Mouse (Mus musculus): ENCODE data around the gene Scaf8.
"Not testable (repeated sequence)": the region's sequence is repeated elsewhere in the genome, so short reads cannot be mapped to it uniquely, and the experiment has no call there.

Gene Scaf8

DNA sequence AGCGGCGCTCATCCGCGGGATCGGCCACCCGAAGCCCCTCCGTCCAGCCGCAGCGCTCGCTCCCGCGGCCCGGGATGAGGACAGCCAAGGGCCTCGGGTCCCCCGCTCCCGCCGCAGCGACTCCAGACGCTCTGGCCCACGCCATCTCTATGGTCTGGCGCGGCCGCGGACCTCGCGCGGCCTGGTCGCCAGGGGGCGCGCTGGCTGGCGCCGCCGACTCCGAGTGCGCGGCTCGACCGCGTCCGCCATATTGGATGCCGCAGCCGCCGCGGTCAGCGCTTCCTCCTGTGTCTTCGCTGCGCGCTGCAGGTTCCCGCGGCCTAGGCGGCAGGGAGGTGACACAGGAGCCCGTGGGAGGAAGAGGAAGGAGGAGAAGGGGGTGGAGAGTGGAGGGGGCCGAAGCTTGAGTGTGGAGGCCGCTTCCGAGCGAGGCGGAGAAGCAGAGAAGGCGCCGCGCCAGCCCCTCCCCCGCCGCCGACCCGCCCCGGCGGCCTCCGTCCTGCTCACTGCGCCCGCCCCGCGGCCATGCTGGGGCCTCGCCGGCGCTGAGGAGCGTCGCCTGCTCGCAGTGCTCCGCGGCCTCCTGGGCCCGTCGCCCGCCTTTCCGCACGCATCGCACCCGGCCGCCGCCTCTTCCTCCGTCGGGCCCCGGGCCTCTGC is at the start of gene Scaf8:
Gene Scaf8, plus strand, starts transcription at position 253 of the 660 bp plus-strand sequence.
- in situ Hi-C loops (cut with MboI; ENCODE audit: low sequenced_read_pairs) = no loop called here

DNA sequence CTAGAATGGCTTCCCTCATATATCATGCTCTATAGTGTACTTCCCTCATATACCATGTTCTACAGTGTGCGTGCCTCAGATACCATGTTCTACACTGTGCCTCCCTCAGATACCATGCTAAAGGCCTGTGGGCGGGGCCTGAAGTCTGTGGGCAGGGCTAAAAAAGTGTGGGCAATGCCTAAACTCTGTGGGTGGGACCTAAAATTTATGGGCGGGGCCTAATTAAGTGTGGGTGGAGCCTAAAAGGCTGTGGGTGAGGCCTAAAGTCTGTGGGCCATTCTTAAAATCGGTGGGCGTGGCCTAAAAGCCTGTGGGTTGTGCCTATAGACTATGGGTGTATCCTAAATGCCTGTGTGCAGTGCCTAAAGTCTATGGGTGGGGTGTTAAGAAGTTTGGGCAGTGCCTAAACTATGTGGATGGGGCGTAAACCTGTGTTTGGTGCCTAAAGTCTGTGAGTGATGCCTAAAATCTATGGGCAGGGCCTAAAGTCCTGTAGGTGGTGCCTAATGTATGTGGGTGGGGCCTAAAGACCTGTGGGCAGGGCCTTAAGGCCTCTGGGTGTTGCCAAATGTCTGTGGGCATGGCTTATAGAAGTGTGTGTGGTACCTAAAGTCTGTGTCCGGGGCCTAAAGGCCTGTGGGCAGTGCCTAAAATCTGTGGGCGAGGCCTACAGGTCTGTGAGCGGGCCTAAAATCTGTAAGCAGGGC is 39.5 kb upstream of the Scaf8 start:
- in situ Hi-C loops (cut with MboI; ENCODE audit: low sequenced_read_pairs) = no loop called here

DNA sequence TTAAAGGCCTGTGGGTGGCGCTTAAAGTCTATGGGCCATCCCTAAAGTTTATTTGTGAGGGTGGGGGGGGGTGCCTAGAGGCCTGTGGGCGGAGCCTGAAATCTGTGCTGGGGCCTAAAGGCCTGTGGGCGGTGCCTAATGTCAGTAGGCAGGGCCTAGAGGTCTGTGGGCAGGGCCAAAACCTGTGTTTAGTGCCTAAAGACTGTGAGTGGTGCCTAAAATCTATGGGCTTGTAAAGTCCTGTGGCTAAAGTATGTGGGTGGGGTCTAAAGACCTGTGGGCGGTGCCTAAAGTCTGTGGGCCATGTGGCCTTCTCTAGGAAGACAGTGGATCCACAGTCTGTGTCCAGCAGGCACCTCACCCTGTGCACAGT is 38.9 kb upstream of the Scaf8 start:
- in situ Hi-C loops (cut with MboI; ENCODE audit: low sequenced_read_pairs) = no loop called here

DNA sequence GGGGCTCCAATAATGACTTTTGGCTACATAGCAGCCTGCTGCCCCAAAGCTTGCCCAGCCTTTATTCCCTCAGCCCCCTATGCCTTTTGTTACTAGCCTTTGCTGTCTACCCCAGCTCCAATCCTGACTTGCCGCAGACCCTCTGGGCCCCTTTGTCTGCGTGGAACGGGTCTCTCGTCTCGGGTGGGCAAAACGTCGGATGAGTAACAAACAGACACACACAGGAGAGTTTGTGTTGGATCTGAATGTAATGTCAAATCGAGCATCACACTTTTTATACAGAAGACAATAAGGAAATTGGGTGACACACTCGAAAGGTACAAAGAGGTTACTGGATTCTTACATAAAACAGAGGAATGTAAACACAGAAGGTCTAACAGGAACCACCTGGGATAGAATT is 36.8 kb upstream of the Scaf8 start:
- in situ Hi-C loops (cut with MboI; ENCODE audit: low sequenced_read_pairs) = not testable (repeated sequence)

DNA sequence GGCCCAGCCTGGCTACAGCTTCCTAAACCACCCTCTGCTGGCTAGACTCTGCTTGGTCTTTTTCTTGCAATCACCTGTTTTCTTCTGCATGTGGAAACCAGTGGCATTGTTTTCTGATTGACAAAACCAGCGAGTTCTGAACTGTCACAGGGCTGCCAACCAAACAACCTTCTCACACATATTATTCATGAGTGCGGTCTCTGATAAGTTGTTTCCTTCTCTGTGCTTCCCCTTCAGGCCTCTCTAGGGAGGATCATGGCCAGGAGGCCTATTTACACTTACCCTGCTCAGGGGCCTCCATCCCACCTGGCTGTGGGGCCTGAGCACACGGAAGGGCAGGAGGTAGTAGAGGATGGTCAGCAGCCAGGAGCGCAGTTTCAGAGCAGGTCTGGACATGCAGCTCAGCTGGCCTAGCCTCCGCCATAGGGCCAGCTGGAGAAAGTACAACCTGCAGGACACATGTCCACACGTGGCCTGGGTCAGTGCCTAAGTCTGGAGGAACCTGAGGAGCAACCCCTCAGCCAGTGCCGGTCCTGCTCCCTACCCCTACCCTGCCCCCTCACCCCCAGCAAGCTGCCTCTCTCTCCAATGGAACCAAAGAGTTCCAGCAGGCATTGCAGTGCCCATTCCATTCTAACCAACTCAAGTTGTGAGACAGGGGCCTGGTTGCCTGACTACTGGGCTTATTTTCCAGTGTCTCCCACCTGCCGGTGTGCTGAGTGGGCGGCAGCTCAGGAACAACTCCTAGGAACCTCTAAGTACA is 34.0 kb upstream of the Scaf8 start:
- in situ Hi-C loops (cut with MboI; ENCODE audit: low sequenced_read_pairs) = not testable (repeated sequence)

DNA sequence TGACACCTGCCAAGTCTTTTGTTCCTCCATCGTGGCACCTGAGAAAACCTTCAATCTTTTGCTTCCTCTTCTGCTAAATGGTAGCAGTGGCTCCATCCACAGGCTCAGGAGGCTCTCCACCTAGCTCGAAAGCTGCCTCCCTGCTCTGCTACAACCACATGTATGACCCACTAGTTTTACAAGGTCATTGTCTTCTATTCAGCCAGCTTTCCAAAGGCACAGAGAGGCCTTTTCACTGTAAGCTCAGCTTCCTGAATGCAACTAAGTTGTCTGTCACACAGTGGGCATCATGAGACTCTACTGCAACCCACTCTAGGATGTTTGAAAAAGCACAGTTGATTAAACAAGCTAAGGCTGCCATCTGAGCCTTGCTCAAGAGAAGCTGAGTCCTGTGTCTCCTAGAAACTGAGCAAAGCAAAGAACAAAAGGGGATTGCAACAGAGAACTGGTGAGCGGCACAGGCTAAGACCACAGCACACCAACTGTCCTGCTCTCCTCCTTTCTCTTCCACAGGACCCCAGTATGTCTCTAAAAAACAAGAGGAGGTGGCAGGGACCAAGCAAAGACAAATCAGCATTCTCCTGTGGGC is 33.2 kb upstream of the Scaf8 start:
- in situ Hi-C loops (cut with MboI; ENCODE audit: low sequenced_read_pairs) = not testable (repeated sequence)

DNA sequence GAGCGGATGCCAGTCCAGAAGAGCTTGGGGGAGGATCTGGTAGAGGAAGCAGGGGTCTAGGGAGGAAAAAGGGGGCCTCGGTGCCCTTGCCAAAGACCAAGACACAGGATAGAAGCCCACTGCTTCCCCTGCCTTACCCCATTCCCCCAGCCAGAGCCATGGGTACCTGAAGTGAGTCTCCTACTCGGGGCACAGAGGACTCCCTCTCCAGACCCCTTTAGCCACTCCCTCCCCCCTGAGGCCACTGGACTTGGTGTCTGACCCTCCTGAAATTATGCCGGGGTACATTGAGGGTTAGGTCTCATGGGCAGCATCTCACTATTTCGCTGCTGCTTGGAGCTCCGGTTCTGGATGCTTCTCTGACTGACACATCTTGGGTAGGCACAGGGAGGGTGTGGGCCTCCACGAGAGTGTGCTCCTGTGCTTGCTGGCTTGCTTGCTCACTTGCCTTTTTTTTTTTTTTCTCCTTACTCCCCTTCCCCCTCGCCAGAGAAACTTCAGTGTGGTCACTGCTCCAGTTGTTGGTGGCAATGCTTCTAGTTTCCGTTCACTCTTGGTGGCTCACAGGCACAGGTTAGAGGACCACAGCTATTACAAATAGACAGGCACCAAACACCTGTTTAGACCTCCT is 32.5 kb upstream of the Scaf8 start:
- in situ Hi-C loops (cut with MboI; ENCODE audit: low sequenced_read_pairs) = not testable (repeated sequence)

DNA sequence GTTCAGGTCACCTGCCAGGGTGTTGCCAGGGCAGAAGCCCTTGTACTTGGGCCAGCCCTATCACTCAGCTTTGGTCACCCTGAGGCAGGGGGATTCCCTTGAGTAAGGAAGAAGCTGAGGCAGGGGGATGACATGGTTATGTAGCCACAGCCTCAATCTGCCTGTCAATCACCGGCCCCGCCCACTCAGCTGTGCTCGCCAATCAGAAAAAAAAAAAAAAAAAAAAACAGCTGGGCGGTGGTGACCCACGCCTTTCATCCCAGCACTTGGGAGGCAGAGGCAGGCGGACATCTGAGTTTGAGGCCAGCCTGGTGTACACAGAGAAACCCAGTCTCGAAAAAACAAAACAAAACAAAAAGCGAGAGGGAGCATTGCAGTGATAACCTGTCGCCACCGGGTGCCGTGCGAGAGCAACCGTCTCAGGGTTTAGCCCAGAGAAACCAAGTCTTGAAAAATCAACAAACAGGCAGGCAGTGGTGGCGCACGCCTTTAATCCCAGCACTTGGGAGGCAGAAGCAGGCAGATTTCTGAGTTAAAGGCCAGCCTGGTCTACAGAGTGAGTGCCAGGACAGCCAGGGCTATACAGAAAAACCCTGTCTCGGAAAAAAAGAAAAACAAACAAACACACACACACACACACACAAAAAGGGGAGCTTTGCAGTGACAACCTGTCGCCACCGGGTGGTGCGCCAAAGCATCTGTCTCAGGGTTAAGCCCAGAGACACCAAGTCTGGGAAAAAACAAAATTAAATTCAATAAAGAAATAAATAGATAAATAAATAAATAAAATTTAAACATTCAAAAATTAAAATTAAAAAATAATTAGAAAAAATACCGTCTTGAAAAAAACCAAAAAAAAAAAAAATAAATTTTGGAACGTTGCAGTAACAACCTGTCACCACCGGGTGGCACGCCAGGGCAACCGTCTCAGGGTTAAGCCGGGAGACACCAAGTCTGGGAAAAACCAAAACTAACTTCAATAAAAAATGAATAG is 31.7 kb upstream of the Scaf8 start:
- in situ Hi-C loops (cut with MboI; ENCODE audit: low sequenced_read_pairs) = not testable (repeated sequence)

DNA sequence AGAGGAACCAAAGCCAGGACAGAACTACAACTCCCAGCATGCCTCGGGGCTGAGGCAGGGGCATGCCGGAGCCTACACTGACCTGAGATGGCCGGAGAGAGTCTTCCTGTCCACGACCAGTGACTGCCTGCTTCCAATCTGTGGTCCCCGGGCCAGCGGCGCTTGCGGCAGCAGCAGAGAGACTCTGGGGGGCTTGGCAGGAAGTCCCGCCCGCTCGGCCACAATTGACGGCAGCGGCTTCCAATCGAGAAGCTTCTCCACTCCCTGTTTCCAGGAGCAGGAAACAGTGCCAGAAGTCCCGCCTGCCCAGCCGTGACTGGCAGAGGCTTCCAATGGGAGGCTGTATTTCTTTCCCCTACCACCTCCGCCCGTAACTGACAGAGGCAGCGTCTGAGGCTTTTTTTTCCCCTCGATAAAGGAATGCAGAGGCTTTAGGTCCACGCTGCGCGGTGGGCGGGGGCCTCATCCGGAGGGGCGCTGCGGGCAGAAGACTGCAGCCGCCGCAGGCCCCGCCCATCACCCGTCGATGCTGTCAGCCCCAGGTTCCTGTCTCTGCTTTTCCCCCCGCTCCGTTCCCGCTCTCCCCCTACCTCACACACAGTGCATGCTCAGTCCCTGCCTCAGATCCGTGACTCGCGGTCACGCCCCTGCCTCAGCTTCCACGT is 30.8 kb upstream of the Scaf8 start:
- in situ Hi-C loops (cut with MboI; ENCODE audit: low sequenced_read_pairs) = no loop called here

DNA sequence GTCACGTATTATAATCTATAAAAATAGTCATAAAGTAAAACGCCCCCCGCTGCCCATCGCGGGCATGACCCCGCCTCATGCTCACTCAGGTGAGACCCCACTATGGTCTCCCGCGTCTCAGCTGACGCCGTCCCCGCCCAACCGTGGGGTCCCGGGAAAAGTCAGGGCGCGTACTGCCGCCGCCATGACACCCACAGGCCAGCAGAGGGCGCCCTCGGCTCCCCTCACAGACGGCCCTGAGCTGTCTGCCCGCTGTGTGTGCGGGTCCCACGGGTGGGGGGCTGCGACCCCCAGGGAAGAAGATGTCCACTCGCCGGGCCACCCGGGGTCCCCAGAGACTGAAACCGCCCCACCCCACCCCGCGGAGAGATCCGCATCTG is 30.2 kb upstream of the Scaf8 start:
- in situ Hi-C loops (cut with MboI; ENCODE audit: low sequenced_read_pairs) = no loop called here

DNA sequence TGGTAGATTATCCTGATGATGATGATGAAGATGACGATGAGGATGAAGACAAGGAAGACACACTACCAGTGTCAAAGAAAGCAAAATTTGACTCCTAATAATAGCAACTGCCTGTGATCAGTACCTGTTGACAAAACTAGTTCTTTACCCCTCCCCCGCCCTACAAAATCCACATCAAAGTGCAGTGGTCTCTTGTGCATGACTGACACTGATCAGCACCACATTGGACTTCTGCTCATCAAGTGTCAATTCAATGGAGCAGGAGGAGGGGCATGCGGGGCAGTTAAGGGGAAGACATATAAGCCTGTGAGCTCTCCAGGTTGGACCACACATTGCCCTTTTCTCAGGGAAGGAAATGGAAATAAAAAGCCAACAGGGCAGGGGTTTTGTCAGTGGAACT is 29.6 kb upstream of the Scaf8 start:
- in situ Hi-C loops (cut with MboI; ENCODE audit: low sequenced_read_pairs) = no loop called here

DNA sequence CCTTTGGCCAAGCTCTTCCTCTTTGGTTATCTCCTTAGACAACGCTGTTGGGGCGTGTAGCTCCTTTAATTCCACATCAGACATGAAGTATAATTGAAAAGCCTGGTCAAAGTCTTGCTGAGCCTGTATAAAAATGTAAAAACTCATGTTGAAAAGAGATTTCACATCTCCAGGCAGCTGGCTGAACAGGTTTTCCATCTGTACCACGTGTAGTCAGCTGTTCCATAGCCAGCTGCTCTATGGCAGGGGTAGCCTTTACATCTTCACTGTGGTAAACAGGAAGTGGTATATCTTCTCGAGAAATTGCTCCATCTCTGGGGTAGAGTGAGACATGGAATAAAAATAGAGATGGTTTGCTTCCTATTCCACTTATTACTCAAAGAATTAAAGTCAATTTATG is 22.1 kb upstream of the Scaf8 start:
- in situ Hi-C loops (cut with MboI; ENCODE audit: low sequenced_read_pairs) = no loop called here

DNA sequence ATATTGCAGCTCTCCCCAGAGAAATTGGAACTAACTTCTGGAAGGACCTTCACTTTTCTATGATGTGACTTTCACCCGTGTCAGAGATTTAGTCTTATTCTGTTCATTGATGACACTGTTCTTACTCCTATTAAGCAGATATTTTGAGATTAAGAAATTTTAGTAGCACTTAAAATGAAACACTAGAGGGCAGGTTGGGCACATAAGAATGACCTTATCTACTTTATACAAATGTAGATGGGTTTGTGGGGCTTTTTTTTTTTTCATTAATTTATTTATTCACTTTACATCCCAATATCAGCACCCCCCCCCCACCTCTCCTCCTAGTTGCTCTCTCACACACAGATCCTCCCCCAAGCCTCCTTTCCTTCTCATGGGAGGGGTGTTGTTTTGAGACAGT is 15.5 kb upstream of the Scaf8 start:
- in situ Hi-C loops (cut with MboI; ENCODE audit: low sequenced_read_pairs) = not testable (repeated sequence)

DNA sequence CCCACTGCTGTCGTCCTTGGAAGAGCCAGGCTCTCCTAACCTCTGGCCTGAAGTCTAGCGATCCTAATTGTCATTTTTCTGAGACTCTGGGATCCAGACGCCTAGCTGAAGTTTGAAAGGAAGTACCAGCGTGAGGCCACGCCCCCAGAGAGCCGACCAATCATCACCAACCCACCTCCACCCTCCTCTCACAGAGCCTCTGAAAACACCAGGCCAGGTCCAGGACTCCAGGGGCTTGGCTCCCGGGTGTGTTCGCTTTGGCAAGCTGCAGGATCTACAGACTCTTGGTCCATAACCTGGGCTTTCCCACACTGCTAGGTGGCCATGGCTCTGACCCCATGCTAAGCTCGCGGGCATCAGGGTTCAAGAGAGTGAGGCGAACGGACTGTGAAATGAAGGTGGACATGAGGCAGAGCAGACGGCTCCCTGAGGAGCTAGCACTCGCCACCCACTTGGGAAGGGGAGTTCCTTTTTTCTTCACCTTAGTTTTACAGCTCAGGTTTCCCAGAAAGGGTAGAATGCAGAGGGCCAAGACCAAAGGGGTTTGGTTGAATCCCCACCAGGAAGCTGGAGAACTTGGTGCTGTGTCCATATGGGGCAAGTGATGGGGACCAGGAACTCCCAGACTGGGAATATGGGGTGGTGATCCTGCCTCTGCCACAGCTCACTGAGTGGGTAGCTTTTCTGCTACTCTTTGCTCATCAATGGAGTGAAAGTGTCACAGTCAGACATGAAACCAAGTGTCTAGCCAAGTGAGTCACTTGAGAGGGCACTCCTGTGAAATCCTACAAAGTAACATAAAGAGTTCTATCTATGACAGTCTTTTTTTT is 12.2 kb upstream of the Scaf8 start:
- in situ Hi-C loops (cut with MboI; ENCODE audit: low sequenced_read_pairs) = no loop called here

DNA sequence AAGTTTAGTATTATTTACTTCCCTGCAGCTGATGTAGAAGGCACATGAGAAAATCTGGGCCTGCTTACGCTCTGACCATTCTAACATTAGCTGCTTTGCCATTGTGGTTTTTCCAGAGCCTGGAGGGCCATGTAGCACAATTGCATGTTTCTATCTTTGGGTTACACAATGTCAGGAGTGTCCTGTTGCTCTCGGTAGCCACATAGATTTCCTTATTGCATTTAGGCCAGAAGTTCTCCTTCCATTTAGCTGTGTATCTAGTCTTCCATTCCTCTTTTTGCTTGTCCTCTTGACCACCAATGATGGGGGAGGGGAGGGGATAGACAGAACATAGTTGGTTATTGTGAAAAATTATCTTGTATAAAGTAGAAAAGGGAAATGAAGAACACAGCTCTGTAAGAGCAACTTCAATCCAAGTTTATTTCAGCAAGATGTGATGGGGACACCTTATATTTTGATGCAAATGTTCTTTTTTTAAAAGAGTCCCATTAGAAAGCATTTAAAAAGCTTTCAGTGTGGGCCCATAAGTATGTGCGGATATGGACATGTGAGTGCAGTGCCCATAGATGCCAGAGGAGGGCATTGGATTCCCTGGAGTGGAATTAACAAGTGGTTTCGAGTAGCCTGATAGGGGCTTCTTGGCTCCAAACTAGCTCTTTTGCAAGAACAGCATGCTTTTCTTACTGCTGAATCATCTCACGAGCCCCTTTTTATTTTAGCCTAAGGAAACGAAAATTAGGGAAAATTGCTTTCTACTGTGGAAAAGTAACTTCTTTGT is 10.4 kb upstream of the Scaf8 start:
- in situ Hi-C loops (cut with MboI; ENCODE audit: low sequenced_read_pairs) = no loop called here

DNA sequence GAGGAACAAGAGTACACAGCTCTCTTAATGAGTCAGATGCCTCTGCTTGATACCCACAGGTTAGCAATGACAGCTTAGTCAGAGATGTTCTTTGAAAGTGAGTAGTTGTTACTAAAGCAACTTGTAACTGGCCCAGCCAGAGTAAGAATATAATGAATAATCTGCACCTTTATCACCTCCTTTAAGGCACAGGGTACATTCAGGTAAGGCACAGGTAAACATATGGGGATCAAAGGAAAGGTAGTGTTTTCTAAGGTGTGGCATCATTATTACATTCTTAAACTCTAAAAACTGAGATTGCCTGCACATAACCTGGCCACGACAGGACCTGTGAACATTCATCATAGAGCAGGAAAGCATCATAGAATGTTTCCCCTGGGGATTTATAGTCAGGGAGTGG is 9.8 kb upstream of the Scaf8 start:
- in situ Hi-C loops (cut with MboI; ENCODE audit: low sequenced_read_pairs) = no loop called here

DNA sequence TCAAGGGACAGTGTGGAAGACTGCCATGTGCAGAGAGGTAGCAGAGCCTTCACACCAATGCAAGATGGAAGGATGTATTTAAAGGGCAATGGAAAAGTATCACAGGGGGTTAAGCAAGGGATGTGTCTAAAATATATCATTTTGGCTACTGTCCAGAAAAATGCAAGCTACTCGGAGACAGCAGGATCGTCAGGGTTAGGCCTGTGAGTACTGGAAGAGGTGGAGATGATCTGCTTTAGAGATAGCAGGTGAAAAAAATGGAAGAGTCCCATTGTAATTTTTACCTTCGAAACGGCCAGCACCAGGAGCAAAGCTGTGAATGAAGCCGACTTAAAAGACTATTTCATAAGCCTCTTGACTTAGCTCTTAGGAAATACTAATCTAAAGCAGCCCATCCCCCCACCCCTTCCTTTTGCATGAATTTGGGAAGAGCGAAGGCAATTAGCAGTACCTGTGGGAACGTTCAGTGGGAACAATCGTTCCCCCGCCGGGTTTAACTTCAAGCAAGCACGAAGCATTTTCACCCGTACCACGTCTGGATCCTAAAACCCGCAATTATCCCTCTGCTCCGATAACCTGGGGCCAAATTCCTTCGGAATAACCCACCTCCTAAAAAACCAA is 925 bp upstream of the Scaf8 start:
- in situ Hi-C loops (cut with MboI; ENCODE audit: low sequenced_read_pairs) = no loop called here

DNA sequence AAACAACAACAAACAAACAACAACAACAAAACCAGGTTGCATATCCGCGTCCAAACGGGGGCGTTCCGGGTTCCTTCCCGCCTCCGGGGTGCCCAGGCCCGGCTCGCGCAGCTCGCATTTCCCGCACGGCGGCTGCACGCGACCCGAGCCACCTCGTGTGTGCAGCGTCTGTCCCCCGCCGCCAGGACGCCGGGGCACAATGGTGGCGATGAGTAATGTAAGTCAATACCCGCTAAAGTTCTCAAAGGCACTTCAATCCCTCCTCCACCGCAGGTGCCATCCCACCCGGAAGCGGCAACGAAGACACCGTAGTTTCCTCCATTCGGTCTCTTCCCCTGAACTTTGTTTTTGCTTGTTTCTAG is 433 bp upstream of the Scaf8 start:
- in situ Hi-C loops (cut with MboI; ENCODE audit: low sequenced_read_pairs) = no loop called here

Data from CH12F3 (cell line).